In the genomic region with DNA sequence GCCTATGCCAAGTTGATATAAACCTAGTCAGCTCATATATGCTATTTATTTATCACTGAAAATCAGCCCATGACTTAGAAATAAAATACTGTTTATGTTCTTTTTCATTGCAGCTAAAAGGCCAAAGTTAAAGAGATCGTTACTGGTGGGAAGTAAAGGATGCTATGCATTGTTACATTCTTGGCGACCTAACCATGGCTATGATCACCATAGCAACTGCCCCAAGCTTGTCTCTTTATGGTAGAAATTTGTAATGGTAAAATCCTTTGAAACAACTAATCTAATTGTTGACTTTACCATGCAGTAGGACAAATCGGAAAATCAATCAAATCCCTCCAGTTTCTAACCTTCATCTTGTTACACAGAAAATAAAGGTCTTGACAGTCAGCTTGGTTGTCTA, we compare ENCODE assay signal across 18 mouse cellular contexts.
DNase-seq lines count a peak whose midpoint lies in the region; ATAC-seq lines count a peak whose summit lies in the region.
"Had no signal": no experiment of that assay in that cellular context is flagged by ENCODE, and none has a peak within 500 bp of the region (broad histone marks: within the 10 kb centered on the region; RNA-seq: fewer than 3 reads in every experiment).

No protein-coding gene starts in this region.

- H3K27me3 ChIP-seq in midbrain, embryonic 12.5 days: no peaks in the 10 kb centered on the region; the same call in 1 of the 2 replicates
- H3K27me3 ChIP-seq in midbrain, embryonic 15.5 days (replicated peaks): no peaks in the 10 kb centered on the region
- no peaks in the 10 kb centered on the region for H3K27me3 ChIP-seq in neural tube, embryonic 12.5 days (replicated peaks)
- H3K27me3 ChIP-seq: embryonic facial prominence, embryonic 12.5 days; forebrain, embryonic 13.5 days; forebrain, embryonic 15.5 days had no signal

- H3K9me3 ChIP-seq in midbrain, embryonic 12.5 days: no peaks in the 10 kb centered on the region
- no peaks in the 10 kb centered on the region for H3K9me3 ChIP-seq in midbrain, embryonic 15.5 days
- no peaks in the 10 kb centered on the region for H3K9me3 ChIP-seq in neural tube, embryonic 12.5 days
- H3K9me3 ChIP-seq: embryonic facial prominence, embryonic 10.5 days; embryonic facial prominence, embryonic 12.5 days; forebrain, embryonic 13.5 days; forebrain, embryonic 15.5 days had no signal

- H3K27ac ChIP-seq in midbrain, embryonic 12.5 days (replicated peaks): no peak overlapping the region
- H3K27ac ChIP-seq in midbrain, embryonic 15.5 days: no peak overlapping the region
- H3K27ac ChIP-seq in neural tube, embryonic 12.5 days: no peak overlapping the region
- H3K27ac ChIP-seq: embryonic facial prominence, embryonic 10.5 days; embryonic facial prominence, embryonic 12.5 days; forebrain, embryonic 13.5 days; forebrain, embryonic 15.5 days had no signal

- H3K4me2 ChIP-seq in midbrain, embryonic 12.5 days (replicated peaks): no peak overlapping the region
- H3K4me2 ChIP-seq in midbrain, embryonic 15.5 days: no peak overlapping the region
- no peak overlapping the region for H3K4me2 ChIP-seq in neural tube, embryonic 12.5 days (replicated peaks)
- H3K4me2 ChIP-seq: embryonic facial prominence, embryonic 12.5 days; forebrain, embryonic 13.5 days; forebrain, embryonic 15.5 days had no signal

- DNase-seq in neural tube, embryonic 10.5 days (ENCODE audit: extremely low spot score, low spot score): no peak
- DNase-seq in right cerebral cortex, adult 18-20 months: no peak
- DNase-seq: adrenal gland, adult 2 months; adrenal gland, postnatal 10 days; adrenal gland, postnatal 25 days; cerebellum, adult 11-12 months; cerebellum, adult 2 months; cerebellum, adult 9-10 months; cerebellum, postnatal 10 days; cerebellum, postnatal 25 days; forebrain, postnatal 0 days had no signal

- H3K4me1 ChIP-seq in midbrain, embryonic 12.5 days: no peaks in the 10 kb centered on the region
- H3K4me1 ChIP-seq in midbrain, embryonic 15.5 days: no peaks in the 10 kb centered on the region
- no peaks in the 10 kb centered on the region for H3K4me1 ChIP-seq in neural tube, embryonic 12.5 days
- H3K4me1 ChIP-seq: embryonic facial prominence, embryonic 10.5 days; embryonic facial prominence, embryonic 12.5 days; forebrain, embryonic 13.5 days; forebrain, embryonic 15.5 days had no signal

- H3K4me3 ChIP-seq in midbrain, embryonic 12.5 days: no peak overlapping the region
- H3K4me3 ChIP-seq in midbrain, embryonic 15.5 days: no peak overlapping the region
- no peak overlapping the region for H3K4me3 ChIP-seq in neural tube, embryonic 12.5 days
- H3K4me3 ChIP-seq: embryonic facial prominence, embryonic 10.5 days; embryonic facial prominence, embryonic 12.5 days; forebrain, embryonic 13.5 days; forebrain, embryonic 15.5 days had no signal

- no peak overlapping the region for H3K9ac ChIP-seq in midbrain, embryonic 12.5 days (replicated peaks)
- no peak overlapping the region for H3K9ac ChIP-seq in midbrain, embryonic 15.5 days
- H3K9ac ChIP-seq in neural tube, embryonic 12.5 days: no peak overlapping the region
- H3K9ac ChIP-seq: embryonic facial prominence, embryonic 12.5 days; forebrain, embryonic 13.5 days; forebrain, embryonic 15.5 days; forebrain, postnatal 0 days had no signal

- 36% methylated on average over 3 of the region's 3 CpGs for WGBS in midbrain, embryonic 12.5 days
- WGBS in midbrain, embryonic 15.5 days: 43% methylated on average over 3 of the region's 3 CpGs
- 40% methylated on average over 3 of the region's 3 CpGs for WGBS in neural tube, embryonic 12.5 days

- ATAC-seq in midbrain, embryonic 12.5 days (ENCODE audit: low FRiP score, low read depth): peak; percentile 69
- ATAC-seq in midbrain, embryonic 15.5 days (replicated peaks): no peak
- ATAC-seq in neural tube, embryonic 12.5 days (ENCODE audit: low FRiP score, low read depth): peak; percentile 37; the same call in 1 of the 2 replicates
- ATAC-seq: forebrain, embryonic 13.5 days; forebrain, embryonic 15.5 days; forebrain, postnatal 0 days had no signal

- no peaks in the 10 kb centered on the region for H3K36me3 ChIP-seq in midbrain, embryonic 12.5 days
- no peaks in the 10 kb centered on the region for H3K36me3 ChIP-seq in midbrain, embryonic 15.5 days (replicated peaks)
- no peaks in the 10 kb centered on the region for H3K36me3 ChIP-seq in neural tube, embryonic 12.5 days
- H3K36me3 ChIP-seq: embryonic facial prominence, embryonic 10.5 days; embryonic facial prominence, embryonic 12.5 days; forebrain, embryonic 15.5 days had no signal
